Mouse (Mus musculus): ENCODE measurements at regions not wholly inside any gene's neighbourhood (a gene's known extent, or its start where the extent isn't known, plus 50 kb on each side); places are given as distances from the start of the nearest gene placed in this dataset.

GRCm38 (mm10) chr2:172613891-172614391, 64.5 kb downstream of the Tfap2c start:
- WGBS = under 1% methylated on average over 18 of the region's 18 CpGs
- no peak for DNase-seq (ENCODE audit: low read depth, low spot score)

- DNase-seq (ENCODE audit: low read depth, low spot score) = no peak
- 55% methylated on average over 2 of the region's 2 CpGs for whole genome bisulfite sequencing
Observed at GRCm38 (mm10) chr2:172615148-172615547, 65.8 kb downstream of the Tfap2c start.

GRCm38 (mm10) chr2:172615582-172615981, 66.2 kb downstream of the Tfap2c start:
- WGBS = 55% methylated on average over 4 of the region's 4 CpGs
- DNase-seq (ENCODE audit: low read depth, low spot score) = no peak

- no peak for DNase-seq (ENCODE audit: low read depth, low spot score)
- 87% methylated on average over 7 of the region's 7 CpGs for WGBS
Observed at GRCm38 (mm10) chr2:172619168-172619567, 69.8 kb downstream of the Tfap2c start.

GRCm38 (mm10) chr2:172620001-172620400, 70.6 kb downstream of the Tfap2c start:
- DNase-seq (ENCODE audit: low read depth, low spot score) = no peak
- WGBS = 64% methylated on average over 5 of the region's 5 CpGs

GRCm38 (mm10) chr2:172623707-172624106, 74.3 kb downstream of the Tfap2c start:
- 10% methylated on average over 14 of the region's 14 CpGs for WGBS
- peak; percentile 10 for DNase-seq (ENCODE audit: low read depth, low spot score)

GRCm38 (mm10) chr2:172627353-172628306, 78.2 kb downstream of the Tfap2c start:
- WGBS = 60% methylated on average over 20 of the region's 20 CpGs
- DNase-seq (ENCODE audit: low read depth, low spot score) = no peak

GRCm38 (mm10) chr2:172630333-172630732, 80.9 kb downstream of the Tfap2c start:
- DNase-seq (ENCODE audit: low read depth, low spot score) = no peak
- 46% methylated on average over 3 of the region's 3 CpGs for WGBS

GRCm38 (mm10) chr2:172642616-172643015, 93.2 kb downstream of the Tfap2c start:
- WGBS = 83% methylated on average over 11 of the region's 11 CpGs
- DNase-seq (ENCODE audit: low read depth, low spot score) = no peak

GRCm38 (mm10) chr2:172643860-172644259, 94.5 kb downstream of the Tfap2c start:
- 6% methylated on average over 12 of the region's 12 CpGs for WGBS
- DNase-seq (ENCODE audit: low read depth, low spot score) = no peak

- DNase-seq (ENCODE audit: low read depth, low spot score) = no peak
- 37% methylated on average over 6 of the region's 6 CpGs for WGBS
Observed at GRCm38 (mm10) chr2:172644451-172644850, 95.1 kb downstream of the Tfap2c start.

GRCm38 (mm10) chr2:172648072-172648471, 98.7 kb downstream of the Tfap2c start:
- 57% methylated on average over 11 of the region's 11 CpGs for WGBS
- no peak for DNase-seq (ENCODE audit: low read depth, low spot score)

- WGBS = 75% methylated on average over 10 of the region's 10 CpGs
- no peak for DNase-seq (ENCODE audit: low read depth, low spot score)
Observed at GRCm38 (mm10) chr2:172660479-172660878, 111.1 kb downstream of the Tfap2c start.

GRCm38 (mm10) chr2:172660916-172661315, 111.5 kb downstream of the Tfap2c start:
- WGBS = 24% methylated on average over 7 of the region's 7 CpGs
- no peak for DNase-seq (ENCODE audit: low read depth, low spot score)

- DNase-seq (ENCODE audit: low read depth, low spot score) = no peak
- 8% methylated on average over 15 of the region's 15 CpGs for WGBS
Observed at GRCm38 (mm10) chr2:172661418-172661980, 112.1 kb downstream of the Tfap2c start.

GRCm38 (mm10) chr2:172662165-172662564, 112.8 kb downstream of the Tfap2c start:
- DNase-seq (ENCODE audit: low read depth, low spot score) = no peak
- WGBS = 68% methylated on average over 11 of the region's 11 CpGs

- 22% methylated on average over 6 of the region's 6 CpGs for WGBS
Observed at GRCm38 (mm10) chr2:172663681-172664080, 114.3 kb downstream of the Tfap2c start.

GRCm38 (mm10) chr2:172673081-172673480, 123.7 kb downstream of the Tfap2c start:
- no peak for DNase-seq (ENCODE audit: low read depth, low spot score)
- WGBS = 29% methylated on average over 2 of the region's 2 CpGs

More at GRCm38 (mm10) chr2:172663681-172664080, 114.3 kb downstream of the Tfap2c start:
- DNase-seq (ENCODE audit: low read depth, low spot score) = no peak

- 62% methylated on average over 8 of the region's 8 CpGs for WGBS
- DNase-seq (ENCODE audit: low read depth, low spot score) = no peak
Observed at GRCm38 (mm10) chr2:172674641-172675040, 125.2 kb downstream of the Tfap2c start.

GRCm38 (mm10) chr2:172675081-172675480, 125.7 kb downstream of the Tfap2c start:
- DNase-seq (ENCODE audit: low read depth, low spot score) = no peak
- WGBS = 47% methylated on average over 15 of the region's 15 CpGs

- DNase-seq (ENCODE audit: low read depth, low spot score) = no peak
- 60% methylated on average over 1 of the region's 1 CpGs for WGBS
Observed at GRCm38 (mm10) chr2:172690196-172690595, 140.8 kb downstream of the Tfap2c start.
